Mouse (Mus musculus) regulatory T cell (primary cell): Measurements from ENCODE around the gene Camkv.

ENCODE experiments used
- in situ Hi-C: fragments of 300-600 bp; cut with MboI, MseI; formaldehyde crosslinking; loops from one replicate; pipeline ENCODE4 v1.15.1; 2025; ENCODE audit warnings: high pct_unique_total_duplicates

Camkv gene

DNA sequence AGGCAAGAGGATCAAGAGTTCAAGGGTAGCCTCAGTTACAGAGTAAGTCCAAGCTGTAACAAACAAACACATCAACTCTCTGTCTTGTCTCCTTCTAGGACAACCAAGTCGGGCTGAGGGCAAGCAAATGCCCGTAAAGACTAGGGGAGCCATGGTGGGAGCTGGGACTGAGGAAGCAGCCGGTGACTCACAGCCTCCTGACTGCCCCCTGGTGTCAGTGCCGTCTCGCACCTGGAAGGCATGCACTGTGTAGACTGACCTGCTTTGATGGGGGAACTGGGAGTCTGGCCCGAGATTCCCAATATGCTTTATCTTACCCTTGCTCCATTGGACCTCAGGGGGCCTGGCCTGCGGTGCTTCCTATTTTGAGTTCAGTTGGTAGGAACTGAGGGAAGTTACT is 12.5 kb upstream of the Camkv start:
- in situ Hi-C loops = no loop called here

DNA sequence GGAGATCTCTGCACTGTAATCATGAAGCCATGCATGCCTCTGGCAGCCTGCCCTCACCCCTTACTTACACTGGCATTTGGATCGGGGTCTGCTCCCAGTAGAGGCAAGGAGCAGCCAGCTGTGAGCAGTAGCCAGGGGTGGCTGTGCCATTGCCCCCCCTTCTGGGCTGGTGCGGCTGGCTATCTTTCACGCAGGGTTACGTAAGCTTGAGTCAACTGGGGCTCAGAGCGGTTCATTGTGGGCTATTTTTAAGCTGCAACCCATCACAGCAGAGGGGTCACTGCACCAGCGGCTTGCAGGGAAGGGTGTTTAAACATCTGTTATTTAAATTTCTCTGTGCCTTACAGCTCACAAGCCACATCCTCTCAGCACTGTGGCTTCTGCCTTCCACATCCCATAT is 11.5 kb upstream of the Camkv start:
- in situ Hi-C loops = no loop called here

DNA sequence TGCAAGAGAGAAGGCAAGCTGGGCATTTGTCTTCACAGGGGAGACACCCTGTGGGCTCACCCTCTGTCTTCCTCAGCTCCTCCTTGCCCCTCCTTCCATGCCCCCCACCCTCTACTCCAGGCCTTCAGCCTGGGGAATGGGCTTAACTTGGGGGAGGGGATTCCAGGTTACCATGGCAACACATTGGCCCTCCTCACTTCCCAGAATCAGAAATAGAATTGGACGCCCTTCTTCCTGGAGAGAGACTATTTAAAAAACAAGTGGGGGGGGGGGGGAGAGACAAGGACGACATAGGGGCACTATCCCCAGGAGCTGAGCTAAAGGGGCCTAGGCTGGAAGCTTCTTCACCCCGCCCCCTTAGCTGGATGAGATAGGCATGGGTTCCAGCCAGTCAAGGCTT is 10.2 kb upstream of the Camkv start:
- in situ Hi-C loops = no loop called here

- in situ Hi-C loops = no loop called here
These were observed 8.5 kb upstream of the Camkv start for GRCm38 (mm10) chr9:107926920-107927420.

DNA sequence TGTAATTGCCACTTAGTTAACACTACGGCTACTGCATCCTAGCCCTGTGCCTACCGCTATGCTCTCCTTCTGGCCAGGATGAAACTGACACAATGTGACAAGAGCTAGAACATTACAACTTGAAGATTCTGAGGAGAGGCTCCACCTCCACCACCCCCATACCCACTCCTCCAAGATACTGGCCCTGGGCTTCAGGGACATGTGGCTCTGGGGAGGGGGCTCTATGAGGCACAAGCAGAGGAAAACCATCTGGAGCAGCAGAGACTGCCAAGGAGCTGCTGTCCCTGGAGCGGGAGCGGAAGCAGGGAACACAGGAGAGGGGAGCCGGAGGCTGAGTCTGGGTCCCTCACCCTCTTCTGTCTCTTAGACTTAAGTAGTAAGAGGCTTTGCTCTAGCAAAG is 7.7 kb upstream of the Camkv start:
- in situ Hi-C loops = no loop called here

- in situ Hi-C loops = no loop called here
These were observed 7.3 kb upstream of the Camkv start, which contains the start of gene Actl11 for GRCm38 (mm10) chr9:107928169-107928568. Gene Actl11 (plus strand): TSS chr9:107928469.

- in situ Hi-C loops = no loop called here
These were observed 3.3 kb upstream of the Camkv start for GRCm38 (mm10) chr9:107932221-107932620.

DNA sequence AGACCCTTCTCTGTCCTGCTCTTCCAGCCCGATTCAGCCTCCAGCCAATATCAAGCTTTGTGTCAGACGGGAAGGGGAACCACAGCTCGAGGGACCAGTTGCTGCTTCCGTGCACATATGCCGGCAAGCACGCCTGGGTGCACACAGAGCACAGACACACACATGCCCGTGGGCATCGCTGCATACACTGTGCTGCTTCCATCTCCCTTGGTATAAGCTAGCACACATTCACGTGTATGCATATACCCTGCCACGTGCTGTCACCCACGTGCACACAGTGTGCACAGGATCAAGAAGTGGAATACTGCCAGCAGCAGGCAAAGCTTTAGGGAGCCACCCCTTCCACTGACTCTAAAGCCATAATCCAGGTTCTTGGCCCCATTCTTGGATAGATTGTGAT is 1.3 kb upstream of the Camkv start:
- in situ Hi-C loops = no loop called here

DNA sequence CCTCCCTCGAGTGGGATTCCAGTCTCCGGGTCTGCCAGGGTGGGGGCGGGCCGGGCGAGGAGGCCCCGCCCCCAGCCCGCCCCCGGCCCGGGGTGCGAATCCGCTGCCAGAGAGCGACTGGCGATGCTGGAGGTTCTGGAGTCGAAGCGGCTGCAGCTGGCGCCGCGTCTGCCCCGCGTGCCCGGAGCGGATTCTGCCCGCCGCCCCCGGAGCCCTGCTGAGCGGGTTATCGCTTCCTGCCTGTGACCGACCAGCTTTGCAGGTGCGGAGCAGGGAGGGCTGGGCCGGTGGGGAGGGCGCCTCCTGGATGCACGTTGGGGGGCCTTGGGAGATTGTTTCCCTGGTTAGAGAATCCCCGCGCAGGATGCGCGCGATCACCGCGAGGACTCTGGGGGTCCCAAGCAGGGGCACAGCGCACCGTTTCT is 328 bp downstream of the Camkv start:
- in situ Hi-C loops = no loop called here

- in situ Hi-C loops = no loop called here
These were observed 845 bp downstream of the Camkv start for GRCm38 (mm10) chr9:107936215-107936822.

DNA sequence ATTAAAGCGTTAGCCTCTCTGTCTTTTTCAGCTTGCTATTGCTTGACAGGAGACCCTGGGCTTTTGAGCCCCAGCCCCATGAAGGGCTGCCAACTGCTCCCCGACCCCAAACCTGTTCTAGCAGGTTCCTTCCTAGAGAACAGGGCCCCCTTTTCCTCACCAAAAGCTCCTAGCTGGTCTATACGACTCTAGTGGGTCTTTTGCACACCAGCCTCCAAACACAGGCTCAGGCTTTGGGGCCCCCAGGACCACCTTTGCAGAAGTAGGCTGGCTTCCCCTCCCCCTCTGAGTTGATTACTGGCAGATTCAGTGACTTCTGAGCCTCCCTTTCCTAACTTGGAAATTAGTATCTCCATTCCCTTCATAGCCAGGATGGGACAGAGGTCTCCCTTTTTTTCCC is 1.4 kb downstream of the Camkv start:
- in situ Hi-C loops = no loop called here

GRCm38 (mm10) chr9:107947241-107948194 is 12.0 kb downstream of the Camkv start:
- in situ Hi-C loops = no loop called here

- in situ Hi-C loops = no loop called here
These were observed 13.9 kb downstream of the Camkv start for GRCm38 (mm10) chr9:107949184-107949921.

DNA sequence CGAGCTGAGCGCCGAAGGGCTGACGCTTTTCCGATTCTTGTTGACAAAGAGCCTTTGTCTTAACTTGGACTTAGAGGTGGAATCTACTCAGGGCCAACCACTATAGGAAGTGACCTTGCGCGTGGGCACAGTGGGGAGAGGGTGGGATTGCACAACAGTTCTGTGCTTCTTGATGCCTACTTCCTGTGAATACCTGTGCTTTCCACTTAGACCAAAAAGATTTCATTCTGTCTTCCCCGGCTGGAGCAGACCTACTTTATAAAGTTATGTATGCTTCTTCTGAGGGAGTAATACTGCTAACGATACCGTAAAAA is 14.4 kb downstream of the Camkv start, which contains the start of gene Traip:
Gene Traip (plus strand): TSS at position 215 of the 314 bp plus-strand sequence.
- in situ Hi-C loops = no loop called here

DNA sequence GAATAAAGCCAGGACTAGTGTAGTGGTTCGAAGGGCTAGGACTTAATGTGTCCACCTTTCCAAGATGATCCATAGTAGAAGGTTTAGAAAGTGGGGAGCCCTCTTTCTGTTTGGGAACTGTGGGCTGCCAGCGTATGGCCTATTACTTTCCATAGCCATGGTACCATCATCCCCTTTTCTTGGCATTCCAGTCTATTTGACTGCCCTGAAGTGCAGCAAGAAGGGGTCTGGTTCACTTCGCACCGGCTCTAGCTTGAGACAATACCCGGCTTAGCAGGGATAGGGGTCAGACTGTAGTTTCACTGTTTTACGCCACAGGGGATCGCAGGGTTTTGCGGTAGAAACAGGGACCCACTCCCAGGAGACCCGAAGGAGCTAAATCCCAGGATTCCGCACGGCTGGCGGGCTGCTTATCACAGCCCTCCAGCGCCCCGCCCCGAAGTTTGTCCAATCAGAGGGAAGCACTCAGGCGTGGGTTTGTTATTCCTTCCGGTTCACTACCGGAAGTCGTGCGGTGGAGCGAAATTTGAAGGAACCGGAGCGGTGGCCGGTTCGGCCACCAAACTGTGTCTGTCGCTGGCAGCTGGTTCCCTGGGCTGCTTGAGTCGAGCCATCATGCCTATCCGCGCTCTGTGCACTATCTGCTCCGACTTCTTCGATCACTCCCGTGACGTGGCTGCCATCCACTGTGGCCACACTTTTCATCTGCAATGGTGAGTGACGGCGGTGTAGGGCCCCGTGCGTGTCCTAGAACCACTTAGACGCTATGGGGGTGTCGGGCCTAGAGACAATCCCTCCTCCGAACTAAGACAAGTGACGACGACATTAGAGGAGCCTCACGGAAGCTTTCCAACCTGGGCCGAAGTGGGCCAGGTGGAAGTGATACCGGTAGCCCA is 15.2 kb downstream of the Camkv start:
- in situ Hi-C loops = no loop called here

- in situ Hi-C loops = no loop called here
These were observed 20.3 kb downstream of the Camkv start for GRCm38 (mm10) chr9:107955613-107956289.

GRCm38 (mm10) chr9:107957141-107957540 is 21.7 kb downstream of the Camkv start:
- in situ Hi-C loops = no loop called here

DNA sequence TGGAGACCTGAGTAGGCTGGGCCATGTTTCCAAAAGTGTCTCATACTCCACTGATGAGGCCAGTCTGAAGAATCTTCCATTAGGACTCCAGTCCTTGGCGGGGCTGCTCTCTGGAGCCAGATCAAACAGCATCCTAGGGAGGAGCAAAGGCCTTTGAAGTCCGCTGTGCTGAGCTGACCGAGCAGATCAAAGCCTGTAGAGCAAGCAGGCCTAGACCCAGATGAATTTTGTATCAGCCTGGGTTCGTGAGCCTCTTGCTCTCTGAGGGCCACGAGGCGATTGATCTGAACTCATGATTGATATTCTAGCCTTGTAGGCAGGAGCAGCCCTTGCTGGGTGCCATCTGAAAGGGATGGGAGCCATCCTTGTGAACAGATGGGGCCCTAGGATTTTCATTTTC is 24.4 kb downstream of the Camkv start:
- in situ Hi-C loops = no loop called here

DNA sequence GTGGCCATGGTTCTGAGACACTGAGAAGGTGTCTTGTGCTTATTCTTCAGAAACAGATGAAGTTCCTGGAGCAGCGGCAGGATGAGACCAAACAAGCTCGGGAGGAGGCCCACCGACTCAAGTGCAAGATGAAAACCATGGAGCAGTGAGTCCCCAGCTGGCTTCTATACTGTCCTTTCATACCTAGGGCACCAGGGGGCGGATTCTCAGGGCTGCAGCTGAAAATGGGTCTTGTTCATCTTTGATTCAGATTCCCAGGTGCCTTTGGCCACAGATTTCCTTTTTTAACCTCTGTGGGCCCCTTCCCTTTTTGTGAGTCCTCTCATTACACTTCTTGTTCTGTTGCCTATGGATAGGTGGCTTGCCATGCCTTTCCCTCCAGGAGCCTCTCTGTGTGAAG is 25.5 kb downstream of the Camkv start:
- in situ Hi-C loops = no loop called here

GRCm38 (mm10) chr9:107961351-107961762 is 25.9 kb downstream of the Camkv start:
- in situ Hi-C loops = no loop called here

DNA sequence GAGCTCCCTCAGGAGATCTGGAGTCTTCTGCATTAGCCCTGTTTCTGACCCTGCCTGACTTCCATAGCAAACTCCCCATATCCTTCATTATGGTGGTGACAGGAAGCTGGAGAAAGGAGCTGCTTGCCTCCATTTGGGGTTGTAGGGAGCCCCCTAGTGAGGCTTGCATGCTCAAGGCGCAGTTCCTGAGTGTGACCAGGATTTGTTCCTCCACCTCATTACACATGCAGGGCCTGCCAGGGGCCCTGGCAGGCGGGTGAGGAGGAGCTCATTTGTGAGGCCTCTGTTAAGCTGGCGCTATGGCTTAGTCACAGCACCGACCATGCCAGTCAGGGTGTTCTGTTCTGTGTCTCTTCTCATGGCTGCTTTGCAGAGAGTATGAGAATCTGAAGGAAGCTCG is 26.4 kb downstream of the Camkv start:
- in situ Hi-C loops = no loop called here
